Mouse (Mus musculus) hindbrain, embryonic 15.5 days (tissue): ENCODE results near the gene Ptgis. TPM values are rescaled to one million over a fixed set of nuclear protein-coding genes. Genes with fewer than 3 reads are reported as not detected.

ENCODE experiments used
- ATAC-seq: fragments of 200-750 bp; cut with Nextera tagmentation; 2 replicates; pipeline ENCODE4 v1.8.0; 2017; ENCODE audit warnings: low read depth, moderate number of reproducible peaks, moderate TSS enrichment; ENCODE audit not compliant: low FRiP score
- H3K27ac ChIP-seq: fragments of 300-500 bp; sonication (generic); replicated peaks from 2 replicates; pipeline ENCODE4 v1.5.1; 2015; ENCODE audit warnings: mild to moderate bottlenecking, inconsistent platforms
- H3K27me3 ChIP-seq: fragments of 300-500 bp; sonication (generic); 2 replicates; pipeline ENCODE4 v1.6.1; 2015; ENCODE audit warnings: control low read depth, inconsistent platforms
- H3K36me3 ChIP-seq: fragments of 300-500 bp; sonication (generic); 2 replicates; pipeline ENCODE4 v1.6.1; 2015; ENCODE audit warnings: control low read depth, inconsistent platforms
- H3K4me1 ChIP-seq: fragments of 300-500 bp; sonication (generic); replicated peaks from 2 replicates; pipeline ENCODE4 v1.6.1; 2015; ENCODE audit warnings: control low read depth, inconsistent platforms
- H3K4me2 ChIP-seq: fragments of 300-500 bp; sonication (generic); 2 replicates; pipeline ENCODE4 v1.6.1; 2015; ENCODE audit warnings: moderate library complexity, mild to moderate bottlenecking, inconsistent platforms
- H3K4me3 ChIP-seq: fragments of 300-500 bp; sonication (generic); 2 replicates; pipeline ENCODE4 v1.5.1; 2015; ENCODE audit warnings: mild to moderate bottlenecking, inconsistent platforms
- H3K9ac ChIP-seq: fragments of 300-500 bp; sonication (generic); 2 replicates; pipeline ENCODE4 v1.6.1; 2015; ENCODE audit warnings: inconsistent platforms
- H3K9me3 ChIP-seq: fragments of 300-500 bp; sonication (generic); 2 replicates; pipeline ENCODE4 v1.6.1; 2016; ENCODE audit warnings: control low read depth, inconsistent platforms
- whole genome bisulfite sequencing: fragments of 180-500 bp; shearing (Covaris S2); methylation state at CpG from one replicate; pipeline ENCODE4 v1.1.7; 2015; 5-methylcytosine and 5-hydroxymethylcytosine counted together
- polyA plus RNA-seq: library from polyadenylated mRNA; unstranded; fragments of >200 nt; fragmentation: Nextera tagmentation; extraction: Ambion mirVana; gene quantifications from 2 replicates; pipeline ENCODE4 v1.2.1, GENCODE M21; 2015

The Ptgis gene
- polyA plus RNA-seq, 1 experiment from 2014 or later, result 3.6 TPM

GRCm38 (mm10) chr2:167181662-167182389 lies 58.6 kb downstream of the Ptgis start:
- no peak overlapping the region for H3K4me3 ChIP-seq
- H3K9ac ChIP-seq, result no peak overlapping the region
- peaks cover 15% of the 10 kb centered on the region for H3K4me1 ChIP-seq
- H3K27ac ChIP-seq, result no peak overlapping the region
- no peak for ATAC-seq
- 88% methylated on average over 14 of the region's 14 CpGs for WGBS
- H3K27me3 ChIP-seq, result no peaks in the 10 kb centered on the region
- no peak overlapping the region for H3K4me2 ChIP-seq
- H3K36me3 ChIP-seq, result peaks cover 8% of the 10 kb centered on the region
- H3K9me3 ChIP-seq, result no peaks in the 10 kb centered on the region

GRCm38 (mm10) chr2:167181096-167181495 lies 59.3 kb downstream of the Ptgis start:
- ATAC-seq, result no peak
- H3K9ac ChIP-seq, result no peak overlapping the region
- peaks cover 7% of the 10 kb centered on the region; the same call in 1 of the 2 replicates for H3K4me1 ChIP-seq
- peaks cover 8% of the 10 kb centered on the region for H3K36me3 ChIP-seq
- WGBS, result 86% methylated on average over 8 of the region's 8 CpGs
- H3K4me2 ChIP-seq, result no peak overlapping the region
- no peak overlapping the region for H3K4me3 ChIP-seq
- no peaks in the 10 kb centered on the region for H3K27me3 ChIP-seq
- no peak overlapping the region for H3K27ac ChIP-seq
- H3K9me3 ChIP-seq, result no peaks in the 10 kb centered on the region

GRCm38 (mm10) chr2:167179301-167179700 lies 61.1 kb downstream of the Ptgis start:
- WGBS, result 88% methylated on average over 10 of the region's 10 CpGs
- H3K9me3 ChIP-seq, result no peaks in the 10 kb centered on the region
- no peak overlapping the region for H3K4me2 ChIP-seq
- H3K9ac ChIP-seq, result no peak overlapping the region
- H3K27me3 ChIP-seq, result no peaks in the 10 kb centered on the region
- peaks cover 8% of the 10 kb centered on the region for H3K36me3 ChIP-seq
- no peak overlapping the region for H3K4me3 ChIP-seq
- no peak for ATAC-seq
- no peak overlapping the region for H3K27ac ChIP-seq
- H3K4me1 ChIP-seq, result no peaks in the 10 kb centered on the region

- WGBS, result 62% methylated on average over 10 of the region's 10 CpGs
- Histone ChIP-seq H3K9me3 (no peaks in the 10 kb centered on the region), H3K4me2 (no peak overlapping the region), H3K36me3 (peaks cover 12% of the 10 kb centered on the region; the same call in 1 of the 2 replicates), H3K4me1 (no peaks in the 10 kb centered on the region), H3K9ac (no peak overlapping the region), H3K4me3 (no peak overlapping the region), H3K27ac (no peak overlapping the region), H3K27me3 (no peaks in the 10 kb centered on the region)
- ATAC-seq, result no peak
Measured at GRCm38 (mm10) chr2:167177231-167177641, 63.2 kb downstream of the Ptgis start.

- H3K4me2 ChIP-seq, result no peak overlapping the region
- H3K9ac ChIP-seq, result no peak overlapping the region
- H3K9me3 ChIP-seq, result no peaks in the 10 kb centered on the region
- WGBS, result 91% methylated on average over 6 of the region's 6 CpGs
- H3K27me3 ChIP-seq, result no peaks in the 10 kb centered on the region
- no peak overlapping the region for H3K4me3 ChIP-seq
- H3K36me3 ChIP-seq, result peaks cover 12% of the 10 kb centered on the region; the same call in 1 of the 2 replicates
- no peak overlapping the region for H3K27ac ChIP-seq
- no peaks in the 10 kb centered on the region for H3K4me1 ChIP-seq
- ATAC-seq, result no peak
Measured at GRCm38 (mm10) chr2:167175284-167175683, 65.1 kb downstream of the Ptgis start.

GRCm38 (mm10) chr2:167173051-167173875 lies 67.1 kb downstream of the Ptgis start:
- ATAC-seq, result no peak
- 83% methylated on average over 5 of the region's 5 CpGs for WGBS
- no peak overlapping the region for H3K4me3 ChIP-seq

GRCm38 (mm10) chr2:167167515-167168212 lies 72.7 kb downstream of the Ptgis start:
- Histone ChIP-seq H3K9me3 (no peaks in the 10 kb centered on the region), H3K36me3 (no peaks in the 10 kb centered on the region), H3K27ac (no peak overlapping the region), H3K4me1 (no peaks in the 10 kb centered on the region; the same call in 1 of the 2 replicates), H3K27me3 (no peaks in the 10 kb centered on the region), H3K9ac (no peak overlapping the region), H3K4me2 (no peak overlapping the region), H3K4me3 (no peak overlapping the region)
- ATAC-seq, result no peak
- 58% methylated on average over 11 of the region's 11 CpGs for WGBS

More at GRCm38 (mm10) chr2:167173051-167173875, 67.1 kb downstream of the Ptgis start:
- no peak overlapping the region for H3K4me2 ChIP-seq
- H3K9ac ChIP-seq, result no peak overlapping the region
- no peaks in the 10 kb centered on the region for H3K27me3 ChIP-seq
- no peak overlapping the region for H3K27ac ChIP-seq
- H3K9me3 ChIP-seq, result no peaks in the 10 kb centered on the region
- no peaks in the 10 kb centered on the region for H3K4me1 ChIP-seq
- H3K36me3 ChIP-seq, result peaks cover 12% of the 10 kb centered on the region; the same call in 1 of the 2 replicates

GRCm38 (mm10) chr2:167163600-167163999 lies 76.8 kb downstream of the Ptgis start:
- Histone ChIP-seq H3K4me2 (no peak overlapping the region), H3K9me3 (no peaks in the 10 kb centered on the region), H3K36me3 (no peaks in the 10 kb centered on the region), H3K27me3 (no peaks in the 10 kb centered on the region), H3K4me3 (no peak overlapping the region), H3K9ac (no peak overlapping the region), H3K27ac (no peak overlapping the region), H3K4me1 (no peaks in the 10 kb centered on the region; the same call in 1 of the 2 replicates)
- WGBS, result 88% methylated on average over 9 of the region's 9 CpGs
- ATAC-seq, result no peak

GRCm38 (mm10) chr2:167163134-167163533 lies 77.3 kb downstream of the Ptgis start:
- Histone ChIP-seq H3K9ac (no peak overlapping the region), H3K4me2 (no peak overlapping the region), H3K9me3 (no peaks in the 10 kb centered on the region), H3K27ac (no peak overlapping the region), H3K4me1 (no peaks in the 10 kb centered on the region; the same call in 1 of the 2 replicates), H3K36me3 (no peaks in the 10 kb centered on the region), H3K27me3 (no peaks in the 10 kb centered on the region), H3K4me3 (no peak overlapping the region)
- 88% methylated on average over 10 of the region's 10 CpGs for WGBS
- ATAC-seq, result 0 out of 2 replicates have a peak, but pooled peaks have one; percentile 43

GRCm38 (mm10) chr2:167162516-167163021 lies 77.8 kb downstream of the Ptgis start:
- 66% methylated on average over 10 of the region's 10 CpGs for WGBS

GRCm38 (mm10) chr2:167159721-167160120 lies 80.7 kb downstream of the Ptgis start:
- H3K36me3 ChIP-seq, result no peaks in the 10 kb centered on the region
- no peak overlapping the region for H3K9ac ChIP-seq
- WGBS, result 96% methylated on average over 4 of the region's 4 CpGs
- ATAC-seq, result no peak
- no peak overlapping the region for H3K4me2 ChIP-seq
- peaks cover 13% of the 10 kb centered on the region for H3K4me1 ChIP-seq
- no peaks in the 10 kb centered on the region for H3K27me3 ChIP-seq
- no peak overlapping the region for H3K27ac ChIP-seq
- no peaks in the 10 kb centered on the region for H3K9me3 ChIP-seq
- no peak overlapping the region for H3K4me3 ChIP-seq

More at GRCm38 (mm10) chr2:167162516-167163021, 77.8 kb downstream of the Ptgis start:
- Histone ChIP-seq H3K27me3 (no peaks in the 10 kb centered on the region), H3K4me1 (no peaks in the 10 kb centered on the region; the same call in 1 of the 2 replicates), H3K4me3 (no peak overlapping the region), H3K9ac (no peak overlapping the region), H3K27ac (no peak overlapping the region), H3K36me3 (no peaks in the 10 kb centered on the region), H3K4me2 (no peak overlapping the region), H3K9me3 (no peaks in the 10 kb centered on the region)
- ATAC-seq, result no peak
